Mouse (Mus musculus): ENCODE results near the gene Fbxw20. TPM values are rescaled to one million over a fixed set of nuclear protein-coding genes. Genes with fewer than 3 reads are reported as not detected.

Fbxw20 gene
- not detected for total RNA-seq (2023)

GRCm38 (mm10) chr9:109234654-109235053 lies at the start of gene Fbxw20:
Fbxw20 (minus strand) TSS chr9:109234754.

GRCm38 (mm10) chr9:109195875-109196274 lies 38.7 kb downstream of the Fbxw20 start, which contains the start of gene Fbxw13:
Fbxw13 (minus strand) TSS chr9:109195975.

Other genes starting within 250 kb of the Fbxw20 start
- gene Ucn2, start 248.7 kb downstream of the Fbxw20 start, total RNA-seq (2023), result not detected
- 9.5 TPM for gene Pfkfb4, start 243.0 kb downstream of the Fbxw20 start, total RNA-seq (2023)
- gene Shisa5, start 196.2 kb downstream of the Fbxw20 start, total RNA-seq (2023), result 2,690 TPM
- gene Trex1, start 175.0 kb downstream of the Fbxw20 start, total RNA-seq (2023), result 27.6 TPM
- 24.3 TPM for gene Atrip, start 160.6 kb downstream of the Fbxw20 start, total RNA-seq (2023)
- gene Ccdc51, start 152.3 kb downstream of the Fbxw20 start, total RNA-seq (2023), result 7.6 TPM
- gene Tma7, start 152.2 kb downstream of the Fbxw20 start, total RNA-seq (2023), result 310 TPM
- 1.9 TPM for gene Plxnb1, start 139.4 kb downstream of the Fbxw20 start, total RNA-seq (2023)
- gene Fbxw21, start 72.7 kb downstream of the Fbxw20 start, total RNA-seq (2023), result not detected
- not detected for gene Fbxw13, start 38.8 kb downstream of the Fbxw20 start, total RNA-seq (2023)
- not detected for gene Fbxw14, start 52.9 kb upstream of the Fbxw20 start, total RNA-seq (2023)
- gene Fbxw28, start 104.9 kb upstream of the Fbxw20 start, total RNA-seq (2023), result not detected
- gene Fbxw22, start 169.5 kb upstream of the Fbxw20 start, total RNA-seq (2023), result not detected
- gene Fbxw16, start 214.4 kb upstream of the Fbxw20 start, total RNA-seq (2023), result not detected